In the genomic region with DNA sequence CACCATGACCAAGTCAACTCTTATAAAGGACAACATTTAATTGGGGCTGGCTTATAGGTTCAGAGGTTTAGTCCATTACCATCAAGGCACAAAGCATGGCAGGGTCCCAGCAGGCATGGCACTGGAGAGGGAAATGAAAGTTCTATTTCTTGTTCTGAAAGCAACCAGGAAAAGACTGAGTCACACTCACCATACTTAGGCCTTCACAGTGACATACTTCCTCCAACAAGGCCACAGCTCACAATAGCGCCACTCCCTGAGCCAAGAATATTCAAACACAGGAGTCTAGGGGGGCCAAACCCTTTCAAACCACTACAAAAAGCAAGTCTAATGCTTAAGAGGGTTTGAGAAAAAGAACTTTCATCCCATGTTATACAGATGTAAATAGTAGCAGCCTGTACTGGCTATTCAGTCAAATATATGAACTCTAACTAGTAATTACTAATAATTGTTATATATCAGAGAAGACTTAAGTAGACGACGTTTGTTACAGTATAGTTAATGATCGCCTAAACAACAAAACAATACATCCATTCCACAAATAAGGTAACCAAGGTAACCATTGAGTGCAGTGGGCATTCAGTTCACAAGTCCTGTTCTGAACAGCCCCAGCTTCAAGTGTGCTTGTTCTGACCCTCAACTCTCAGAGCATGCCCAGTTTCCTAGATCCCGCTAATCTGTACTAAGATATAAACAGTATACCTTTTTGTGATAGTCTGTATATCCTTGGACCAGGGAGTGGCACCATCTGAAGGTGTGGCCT, we compare ENCODE assay signal across 21 mouse cellular contexts. TPM values are rescaled to one million over a fixed set of nuclear protein-coding genes. Genes with fewer than 3 reads are reported as not detected.
DNase-seq lines count a peak whose midpoint lies in the region; ATAC-seq and TF ChIP-seq lines count a peak whose summit lies in the region.
"Had no signal": no experiment of that assay in that cellular context is flagged by ENCODE, and none has a peak within 500 bp of the region (broad histone marks: within the 10 kb centered on the region; RNA-seq: fewer than 3 reads in every experiment).

No protein-coding gene starts in this region.

- 0 out of 2 replicates have a peak, but pooled peaks cover 3% of the 10 kb centered on the region for H3K4me1 ChIP-seq in forebrain, embryonic 13.5 days
- no peaks in the 10 kb centered on the region for H3K4me1 ChIP-seq in forebrain, embryonic 10.5 days
- no peaks in the 10 kb centered on the region for H3K4me1 ChIP-seq in lung, postnatal 0 days (ENCODE audit: insufficient read depth, low read depth, low read length)
- H3K4me1 ChIP-seq in intestine, embryonic 15.5 days (replicated peaks): no peaks in the 10 kb centered on the region
- H3K4me1 ChIP-seq: embryonic facial prominence, embryonic 13.5 days; stomach, embryonic 15.5 days had no signal

- H3K4me2 ChIP-seq in forebrain, embryonic 13.5 days: no peak overlapping the region
- H3K4me2 ChIP-seq in lung, postnatal 0 days (replicated peaks; ENCODE audit: low read depth, low read length): no peak overlapping the region
- H3K4me2 ChIP-seq in intestine, embryonic 15.5 days (replicated peaks): no peak overlapping the region
- H3K4me2 ChIP-seq: embryonic facial prominence, embryonic 13.5 days; hindbrain, embryonic 14.5 days; midbrain, embryonic 11.5 days; stomach, embryonic 15.5 days had no signal

- no peaks in the 10 kb centered on the region for H3K36me3 ChIP-seq in forebrain, embryonic 13.5 days (ENCODE audit: poor library complexity, severe bottlenecking)
- H3K36me3 ChIP-seq in forebrain, embryonic 10.5 days (replicated peaks): no peaks in the 10 kb centered on the region
- H3K36me3 ChIP-seq in lung, postnatal 0 days (ENCODE audit: insufficient read depth, low read length): no peaks in the 10 kb centered on the region
- H3K36me3 ChIP-seq in intestine, embryonic 15.5 days: no peaks in the 10 kb centered on the region
- H3K36me3 ChIP-seq: embryonic facial prominence, embryonic 13.5 days; stomach, embryonic 15.5 days had no signal

- no peak for TF ChIP-seq EP300 in lung, postnatal 0 days (IDR thresholded peaks at IDR 0.05)

- TF ChIP-seq POLR2A in brain, embryonic 14.5 days (IDR thresholded peaks at IDR 0.05; ENCODE audit: borderline replicate concordance, extremely low read depth, insufficient read depth, insufficient read length, poor library complexity, severe bottlenecking): no peak

- 56% methylated on average over 5 of the region's 5 CpGs for WGBS in forebrain, embryonic 13.5 days
- 95% methylated on average over 5 of the region's 5 CpGs for WGBS in forebrain, embryonic 10.5 days
- 80% methylated on average over 5 of the region's 5 CpGs for WGBS in lung, postnatal 0 days
- 92% methylated on average over 5 of the region's 5 CpGs for WGBS in intestine, embryonic 15.5 days

- no peaks in the 10 kb centered on the region for H3K9me3 ChIP-seq in forebrain, embryonic 13.5 days (replicated peaks)
- no peaks in the 10 kb centered on the region for H3K9me3 ChIP-seq in forebrain, embryonic 10.5 days
- H3K9me3 ChIP-seq in lung, postnatal 0 days (ENCODE audit: low read length): no peaks in the 10 kb centered on the region
- no peaks in the 10 kb centered on the region for H3K9me3 ChIP-seq in intestine, embryonic 15.5 days
- H3K9me3 ChIP-seq: embryonic facial prominence, embryonic 13.5 days; stomach, embryonic 15.5 days had no signal

- no peak for DNase-seq in forebrain, embryonic 10.5 days (ENCODE audit: extremely low spot score, low spot score)
- DNase-seq in lung, postnatal 0 days (ENCODE audit: low spot score): peak; percentile 70
- DNase-seq in lung, postnatal 10 days: no peak
- DNase-seq in brain, embryonic 14.5 days (ENCODE audit: low read depth): peak; percentile 76
- no peak for DNase-seq in urinary bladder, postnatal 36 days (ENCODE audit: low spot score in 2 of 2)
- DNase-seq: cerebellum, adult 18-20 months; gastrocnemius, postnatal 14 days; heart, adult 2 months; heart, postnatal 36 days; kidney, adult 9 months; kidney, postnatal 36 days; retina, postnatal 1 day; thymus, adult 2 months had no signal

- TF ChIP-seq CTCF in lung, postnatal 0 days (IDR thresholded peaks at IDR 0.05): no peak
- TF ChIP-seq CTCF in brain, embryonic 14.5 days (IDR thresholded peaks at IDR 0.05; ENCODE audit: borderline replicate concordance, extremely low read depth, insufficient read depth, insufficient read length): no peak

- no peak overlapping the region for H3K27ac ChIP-seq in forebrain, embryonic 13.5 days
- no peak overlapping the region for H3K27ac ChIP-seq in forebrain, embryonic 10.5 days
- H3K27ac ChIP-seq in lung, postnatal 0 days (ENCODE audit: low read length): no peak overlapping the region
- H3K27ac ChIP-seq in intestine, embryonic 15.5 days: no peak overlapping the region
- H3K27ac ChIP-seq: embryonic facial prominence, embryonic 13.5 days; heart, adult 2 months; hindbrain, embryonic 14.5 days; liver, embryonic 14.5 days; stomach, embryonic 15.5 days had no signal

- peak; percentile 38; the same call in 1 of the 2 replicates for ATAC-seq in forebrain, embryonic 13.5 days
- ATAC-seq in lung, postnatal 0 days: peak; percentile 58
- ATAC-seq in intestine, embryonic 15.5 days: no peak
- ATAC-seq: activated CD4-positive, CD25-positive, alpha-beta regulatory T cell, adult 4 months had no signal

- no peak overlapping the region for H3K4me3 ChIP-seq in forebrain, embryonic 13.5 days
- no peak overlapping the region for H3K4me3 ChIP-seq in forebrain, embryonic 10.5 days
- no peak overlapping the region for H3K4me3 ChIP-seq in lung, postnatal 0 days (ENCODE audit: low read depth, low read length)
- H3K4me3 ChIP-seq in intestine, embryonic 15.5 days (replicated peaks): no peak overlapping the region
- H3K4me3 ChIP-seq: embryonic facial prominence, embryonic 13.5 days; heart, adult 2 months; stomach, embryonic 15.5 days had no signal

- H3K9ac ChIP-seq in forebrain, embryonic 13.5 days: no peak overlapping the region
- no peak overlapping the region for H3K9ac ChIP-seq in lung, postnatal 0 days (replicated peaks; ENCODE audit: low read depth)
- no peak overlapping the region for H3K9ac ChIP-seq in intestine, embryonic 15.5 days
- H3K9ac ChIP-seq: embryonic facial prominence, embryonic 13.5 days; hindbrain, embryonic 14.5 days; liver, embryonic 14.5 days; stomach, embryonic 15.5 days had no signal

- H3K27me3 ChIP-seq in forebrain, embryonic 13.5 days: no peaks in the 10 kb centered on the region
- no peaks in the 10 kb centered on the region for H3K27me3 ChIP-seq in forebrain, embryonic 10.5 days (ENCODE audit: poor library complexity, severe bottlenecking)
- H3K27me3 ChIP-seq in lung, postnatal 0 days (replicated peaks; ENCODE audit: insufficient read depth, low read length): no peaks in the 10 kb centered on the region
- no peaks in the 10 kb centered on the region for H3K27me3 ChIP-seq in intestine, embryonic 15.5 days (replicated peaks)
- H3K27me3 ChIP-seq: embryonic facial prominence, embryonic 13.5 days; stomach, embryonic 15.5 days had no signal

RNA-seq across cellular contexts. Expression of a gene that starts 31.2 kb away (rescaled TPM):
- polyA plus RNA-seq in forebrain, embryonic 13.5 days (2015; fragmentation: Nextera tagmentation; extraction: Ambion mirVana): 25.7 and 32.0 TPM in 2 replicates
- 35.4 and 37.0 TPM in 2 replicates for polyA plus RNA-seq in forebrain, embryonic 10.5 days (2016; fragmentation: Nextera tagmentation; extraction: Ambion mirVana)
- 24.5 and 26.1 TPM in 2 replicates for polyA plus RNA-seq in lung, postnatal 0 days (2015; fragmentation: Nextera tagmentation; extraction: Ambion mirVana)
- polyA plus RNA-seq in brain, embryonic 14.5 days (2012; rRNA removed): 18.7 and 25.3 TPM in 2 replicates
- polyA plus RNA-seq in intestine, embryonic 15.5 days (2015; fragmentation: Nextera tagmentation; extraction: Ambion mirVana): 29.7 and 30.6 TPM in 2 replicates

Comparison
In these comparisons a context has a peak if more than half of its experiments do, and no peak if none do; other contexts are left out.
1. DNase-seq: peak in lung, postnatal 0 days (single experiment) and brain, embryonic 14.5 days (single experiment); none in forebrain, embryonic 10.5 days (single experiment), lung, postnatal 10 days (single experiment) and urinary bladder, postnatal 36 days (0 of 2).